Mouse (Mus musculus) left cerebral cortex, adult 18-20 months (tissue): ENCODE data around the gene Dok3. TPM values are rescaled to one million over a fixed set of nuclear protein-coding genes. Genes with fewer than 3 reads are reported as not detected.

Experiments
- DNase-seq, 2 experiments: peaks; one replicate each; pipeline ENCODE4 v3.0.0; 2021 to 2022; ENCODE audit warnings: low spot score in 2 of 2, mixed read lengths in 1 of 2
- microRNA-seq, 2 experiments: library from miRNA; unstranded; fragments of <30 nt; microRNA quantifications; one replicate each; pipeline ENCODE4 v1.2.0; 2021
- total RNA-seq, 2 experiments: library from RNA; stranded (reverse); gene quantifications; 2 replicates each; pipeline ENCODE4 v1.2.3; 2021

The Dok3 gene
- total RNA-seq, 2 experiments from 2014 or later, result 9.1 to 12.2 TPM

- no peak for DNase-seq
Measured at GRCm38 (mm10) chr13:55479008-55479407, 50.1 kb downstream of the Dok3 start.

GRCm38 (mm10) chr13:55478036-55478435 is 51.1 kb downstream of the Dok3 start:
- no peak for DNase-seq

GRCm38 (mm10) chr13:55477492-55477891 is 51.6 kb downstream of the Dok3 start:
- DNase-seq, result no peak

- DNase-seq, result no peak
Measured at GRCm38 (mm10) chr13:55476256-55476655, 52.8 kb downstream of the Dok3 start.

GRCm38 (mm10) chr13:55475750-55476149 is 53.3 kb downstream of the Dok3 start:
- no peak for DNase-seq

- peak in 1 of 2 experiments; percentile 74 for DNase-seq
Measured at GRCm38 (mm10) chr13:55474621-55475069, 54.5 kb downstream of the Dok3 start.

GRCm38 (mm10) chr13:55473961-55474360 is 55.1 kb downstream of the Dok3 start:
- no peak for DNase-seq

Small RNA genes lying within 50 kb of the gene (microRNA-seq; reads per million reads assigned to microRNA genes)
- gene Mir6944, result 56.4 to 57.5 reads per million in 2 experiments
- gene Mir6945, result 9.7 to 18.4 reads per million in 2 experiments

Other genes starting within 250 kb of the Dok3 start
- gene Prelid1, start 208.8 kb downstream of the Dok3 start, total RNA-seq, result 100 to 1,000 TPM; 171 to 182 TPM
- gene Rab24, start 207.3 kb downstream of the Dok3 start, total RNA-seq, result 10 to 100 TPM; 87.6 to 89.3 TPM
- 1 to 10 TPM; 1.1 to 1.8 TPM for gene Mxd3, start 199.5 kb downstream of the Dok3 start, total RNA-seq
- gene Lman2, start 166.5 kb downstream of the Dok3 start, total RNA-seq, result 10 to 100 TPM; 54.4 to 59.1 TPM
- 10 to 100 TPM; 57.5 to 60.7 TPM for gene Rgs14, start 159.6 kb downstream of the Dok3 start, total RNA-seq
- gene Slc34a1, start 131.1 kb downstream of the Dok3 start, total RNA-seq, result not detected
- gene Pfn3, start 114.1 kb downstream of the Dok3 start, total RNA-seq, result not detected
- gene F12, start 102.5 kb downstream of the Dok3 start, total RNA-seq, result under 1 TPM; 0.33 to 0.68 TPM
- 10 to 100 TPM; 63.2 to 64.6 TPM for gene Grk6, start 84.2 kb downstream of the Dok3 start, total RNA-seq
- 10 to 100 TPM; 66.6 to 70.1 TPM for gene Prr7, start 65.0 kb downstream of the Dok3 start, total RNA-seq
- gene Dbn1, start 41.2 kb downstream of the Dok3 start, total RNA-seq, result 100 to 1,000 TPM; 263 to 271 TPM
- gene Pdlim7, start 15.6 kb downstream of the Dok3 start, total RNA-seq, result 100 to 1,000 TPM in 1 of 2 experiments, 10 to 100 TPM in 1; 91.7 to 101 TPM
- 10 to 100 TPM; 52.2 to 62.0 TPM for gene Ddx41, start 7.4 kb upstream of the Dok3 start, total RNA-seq
- 10 to 100 TPM; 77.0 to 81.8 TPM for gene Fam193b, start 41.8 kb upstream of the Dok3 start, total RNA-seq
- gene Tmed9, start 44.4 kb upstream of the Dok3 start, total RNA-seq, result 100 to 1,000 TPM; 133 to 142 TPM
- gene B4galt7, start 70.6 kb upstream of the Dok3 start, total RNA-seq, result 10 to 100 TPM; 27.2 TPM
- 10 to 100 TPM; 37.1 to 43.7 TPM for gene Caml, start 93.7 kb upstream of the Dok3 start, total RNA-seq
- 10 to 100 TPM; 40.3 to 45.4 TPM for gene Ddx46, start 105.7 kb upstream of the Dok3 start, total RNA-seq
- 10 to 100 TPM; 70.9 to 73.2 TPM for gene B230219D22Rik, start 163.8 kb upstream of the Dok3 start, total RNA-seq
- 10 to 100 TPM; 77.1 to 84.5 TPM for gene Txndc15, start 185.4 kb upstream of the Dok3 start, total RNA-seq
- gene Pcbd2, start 198.1 kb upstream of the Dok3 start, total RNA-seq, result 10 to 100 TPM; 28.1 to 29.8 TPM